Mouse (Mus musculus): ENCODE measurements around the gene Asic1.
A peak's percentile ranks its signal among the peaks of the same experiment; 100 is the strongest.

Gene Asic1

DNA sequence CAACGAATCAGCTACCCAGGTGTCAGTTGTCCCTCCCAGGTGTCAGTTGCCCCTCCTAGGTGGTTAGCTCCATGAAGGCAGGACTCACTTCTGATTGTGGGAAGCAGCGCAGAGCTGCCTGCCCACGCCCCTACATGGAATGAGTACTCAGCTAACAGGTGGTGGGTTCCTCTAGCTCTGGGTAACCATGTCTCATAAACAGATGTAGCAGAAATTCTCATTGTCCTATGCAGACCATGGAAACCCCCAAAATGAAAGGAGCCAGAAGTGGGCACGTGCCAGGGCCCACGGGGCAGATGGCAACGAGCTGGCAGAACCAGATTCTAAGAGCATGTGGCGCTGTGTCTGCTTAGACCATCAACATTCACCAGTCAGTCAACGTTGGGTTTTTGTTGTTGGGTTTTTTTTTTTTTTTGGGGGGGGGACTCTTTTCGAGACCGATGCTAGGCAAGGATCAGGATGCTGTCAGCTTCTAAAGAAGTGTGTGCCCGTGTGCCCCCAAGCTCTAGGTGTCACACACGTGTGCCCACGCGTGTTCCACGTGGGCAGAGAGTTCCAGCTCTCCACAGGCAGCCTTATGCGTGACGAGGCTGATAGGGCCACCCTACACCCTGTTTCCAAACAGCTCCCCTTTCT lies 6.1 kb upstream of the Asic1 start:
- DNase-seq (ENCODE audit: inconsistent age in 2 of 2, low spot score in 1 of 2) = no peak

DNA sequence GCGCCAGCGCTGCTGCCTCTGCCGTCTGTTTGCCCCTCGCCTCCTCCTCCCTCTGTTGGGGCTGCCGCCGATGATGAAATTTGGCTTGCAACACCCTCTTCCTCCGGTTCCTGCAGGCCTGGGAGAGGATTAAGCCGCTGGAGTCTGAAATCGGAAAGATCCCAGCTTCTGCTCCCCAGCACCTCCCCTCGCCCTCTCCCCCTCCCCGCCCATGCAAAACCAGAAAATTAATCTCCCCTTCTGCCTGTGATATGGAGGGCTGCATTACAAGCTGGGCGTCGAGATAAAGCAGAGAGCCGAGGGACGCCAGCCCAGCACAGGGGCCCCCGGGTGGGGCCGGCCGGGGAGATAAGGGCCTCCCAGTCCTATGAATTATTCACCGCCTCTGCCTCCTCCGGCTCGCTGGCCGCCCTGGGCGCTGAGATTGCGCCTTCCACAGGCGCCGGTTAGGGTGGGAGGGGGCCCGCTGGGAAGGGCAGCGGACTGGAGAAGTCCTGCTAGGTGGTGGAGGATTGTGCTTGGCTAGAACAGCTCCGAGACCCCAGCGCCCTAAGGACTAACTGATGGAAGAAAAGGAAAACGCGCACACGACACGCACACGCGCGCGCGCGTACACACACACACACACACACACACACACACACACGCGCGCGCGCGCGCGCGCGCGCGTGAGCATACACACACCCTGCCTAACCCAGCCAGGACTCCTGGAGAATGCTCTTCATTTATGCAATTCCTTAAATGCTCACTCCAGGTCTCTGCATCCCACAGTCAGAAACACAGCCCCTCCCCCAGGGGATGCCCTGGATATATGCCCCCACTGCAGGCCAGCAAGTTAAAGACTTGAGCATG lies 5.3 kb upstream of the Asic1 start:
- DNase-seq (ENCODE audit: inconsistent age in 2 of 2, low spot score in 1 of 2) = peak; percentile 39 to 83

DNA sequence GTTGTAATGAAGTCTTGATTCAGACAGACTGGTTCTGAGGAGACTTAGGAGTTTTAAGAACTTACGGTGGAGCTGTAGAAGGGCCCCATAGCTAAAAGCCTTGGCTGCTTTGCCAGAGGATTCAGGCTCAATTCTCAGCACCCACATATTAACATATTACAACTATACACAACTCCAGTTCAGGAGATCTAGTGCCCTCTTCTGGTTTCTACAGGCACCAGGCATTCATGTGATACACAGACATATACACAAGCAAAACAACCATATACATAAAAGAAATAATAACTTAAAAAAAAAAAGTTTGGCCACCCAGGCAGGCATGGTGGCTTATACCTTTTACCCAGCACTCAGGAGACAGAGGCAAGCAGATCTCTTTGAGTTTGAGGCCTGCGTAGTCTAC lies 2.6 kb upstream of the Asic1 start:
- no peak for DNase-seq (ENCODE audit: inconsistent age in 2 of 2, low spot score in 1 of 2)

DNA sequence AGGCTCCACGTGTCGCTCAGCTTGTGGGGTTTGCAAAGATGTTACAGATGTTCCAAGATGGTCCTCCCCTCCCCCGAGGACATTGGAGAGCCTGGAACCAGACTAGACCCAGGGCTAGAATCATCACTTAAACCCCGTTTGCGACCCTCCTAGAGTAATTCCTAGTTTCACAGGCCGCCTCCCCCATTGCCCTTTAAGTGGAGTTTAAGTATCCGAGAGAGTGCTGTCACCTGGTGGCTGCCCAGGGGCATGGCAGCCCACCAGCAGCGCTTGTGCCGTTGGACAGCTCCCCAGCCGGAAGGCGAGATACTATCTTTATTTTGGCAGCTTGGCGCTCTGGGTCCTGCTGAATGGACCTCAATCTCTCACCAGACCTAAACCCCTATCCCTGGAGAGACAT lies 1.3 kb upstream of the Asic1 start:
- DNase-seq (ENCODE audit: inconsistent age in 2 of 2, low spot score in 1 of 2) = peak; percentile 77 to 90

DNA sequence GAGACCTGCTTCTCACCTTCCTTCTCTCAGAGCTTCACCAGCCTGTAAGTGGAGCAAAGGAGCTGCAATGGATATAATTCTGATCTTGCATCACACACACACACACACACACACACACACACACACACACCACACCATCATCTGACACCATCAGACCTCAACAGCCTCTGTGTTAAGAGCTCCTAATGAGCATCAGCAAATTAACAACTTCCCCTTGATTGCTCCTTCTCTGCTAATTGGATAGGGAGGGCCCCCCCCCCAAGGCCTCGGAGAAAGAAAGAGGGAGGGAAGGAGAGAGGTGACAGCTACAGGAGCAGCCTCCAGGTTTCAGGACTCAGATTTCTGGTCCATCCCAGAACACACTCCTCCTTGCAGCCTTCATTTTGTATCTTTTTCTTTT lies 776 bp upstream of the Asic1 start:
- DNase-seq (ENCODE audit: inconsistent age in 2 of 2, low spot score in 1 of 2) = no peak

DNA sequence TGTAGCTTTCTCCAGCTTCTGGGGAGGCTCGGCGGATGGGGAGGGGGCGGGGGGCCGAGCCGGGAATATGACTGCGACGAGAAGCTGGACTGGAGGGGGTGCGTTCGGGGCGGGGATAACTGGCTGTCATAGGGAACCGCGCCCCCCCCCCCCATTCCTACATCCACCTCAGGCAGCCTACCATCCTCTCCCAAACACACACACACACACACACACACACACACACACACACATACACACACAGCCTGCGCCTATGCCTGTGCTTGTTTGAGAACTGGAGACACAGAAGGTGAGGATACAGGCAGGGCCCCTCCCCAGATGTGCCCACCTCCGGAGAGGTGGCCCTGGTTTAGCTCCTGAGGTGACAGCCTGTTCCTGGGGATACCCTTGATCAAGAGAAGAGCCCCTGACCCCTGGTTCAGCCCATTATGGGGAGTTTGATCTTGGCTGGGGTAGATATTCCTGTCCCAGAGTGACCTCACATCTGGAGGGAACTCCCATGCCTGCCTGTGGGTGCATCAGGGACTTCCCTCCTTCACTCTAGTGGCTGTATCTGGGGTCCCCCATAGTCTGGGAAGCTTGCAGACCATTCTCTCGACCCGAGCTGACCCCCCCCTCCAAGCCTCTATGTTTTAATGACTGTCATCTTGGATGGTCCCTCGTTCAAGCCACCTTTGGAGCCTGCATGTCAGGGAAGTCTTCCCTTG lies 949 bp downstream of the Asic1 start:
- no peak for DNase-seq (ENCODE audit: inconsistent age in 2 of 2, low spot score in 1 of 2)

DNA sequence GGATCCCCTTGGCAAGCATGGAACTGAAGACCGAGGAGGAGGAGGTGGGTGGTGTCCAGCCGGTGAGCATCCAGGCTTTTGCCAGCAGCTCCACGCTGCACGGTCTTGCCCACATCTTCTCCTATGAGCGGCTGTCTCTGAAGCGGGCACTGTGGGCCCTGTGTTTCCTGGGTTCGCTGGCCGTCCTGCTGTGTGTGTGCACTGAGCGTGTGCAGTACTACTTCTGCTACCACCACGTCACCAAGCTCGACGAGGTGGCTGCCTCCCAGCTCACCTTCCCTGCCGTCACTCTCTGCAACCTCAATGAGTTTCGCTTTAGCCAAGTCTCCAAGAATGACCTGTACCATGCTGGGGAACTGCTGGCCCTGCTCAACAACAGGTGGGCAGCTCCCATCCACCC lies 1.6 kb downstream of the Asic1 start:
- DNase-seq (ENCODE audit: inconsistent age in 2 of 2, low spot score in 1 of 2) = no peak

DNA sequence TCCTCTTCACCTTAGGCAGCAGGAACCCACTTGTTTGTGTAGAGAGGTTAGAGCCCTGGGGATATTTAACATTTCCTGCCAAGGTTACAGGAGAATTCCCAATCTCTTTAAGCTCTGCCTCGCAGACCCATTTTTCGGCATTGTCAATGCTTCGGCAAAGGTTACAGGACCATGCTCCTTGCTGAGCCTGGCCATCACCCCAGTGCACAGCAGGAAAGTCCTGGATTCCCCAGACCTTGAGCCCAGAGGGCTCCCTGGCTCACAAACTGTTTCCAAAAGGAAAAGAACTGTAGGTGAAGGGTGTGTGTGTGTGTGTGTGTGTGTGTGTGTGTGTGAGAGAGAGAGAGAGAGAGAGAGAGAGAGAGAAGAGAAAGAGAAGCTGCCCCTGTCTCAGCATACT lies 4.7 kb downstream of the Asic1 start:
- no peak for DNase-seq (ENCODE audit: inconsistent age in 2 of 2, low spot score in 1 of 2)

DNA sequence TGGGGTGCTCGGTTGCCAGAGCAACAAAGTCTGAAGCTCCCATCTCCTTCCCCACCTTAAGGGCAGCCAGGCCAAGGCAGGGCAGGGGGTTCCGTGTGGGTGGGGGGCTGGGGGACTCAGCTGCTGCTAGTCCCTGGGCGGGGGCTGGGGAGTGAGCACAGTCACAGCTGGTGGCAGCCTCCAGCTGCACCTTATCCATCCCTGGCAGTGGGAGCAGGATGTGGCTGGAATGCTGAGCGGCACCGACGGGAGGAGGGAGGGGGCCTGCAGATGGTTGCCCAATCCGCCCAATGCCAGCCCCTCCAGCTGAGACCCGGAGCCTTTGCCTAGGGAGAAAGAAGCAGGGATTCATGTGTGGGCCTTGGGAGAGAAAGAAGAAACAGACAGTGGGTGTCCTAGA lies 6.9 kb downstream of the Asic1 start:
- DNase-seq (ENCODE audit: inconsistent age in 2 of 2, low spot score in 1 of 2) = no peak

DNA sequence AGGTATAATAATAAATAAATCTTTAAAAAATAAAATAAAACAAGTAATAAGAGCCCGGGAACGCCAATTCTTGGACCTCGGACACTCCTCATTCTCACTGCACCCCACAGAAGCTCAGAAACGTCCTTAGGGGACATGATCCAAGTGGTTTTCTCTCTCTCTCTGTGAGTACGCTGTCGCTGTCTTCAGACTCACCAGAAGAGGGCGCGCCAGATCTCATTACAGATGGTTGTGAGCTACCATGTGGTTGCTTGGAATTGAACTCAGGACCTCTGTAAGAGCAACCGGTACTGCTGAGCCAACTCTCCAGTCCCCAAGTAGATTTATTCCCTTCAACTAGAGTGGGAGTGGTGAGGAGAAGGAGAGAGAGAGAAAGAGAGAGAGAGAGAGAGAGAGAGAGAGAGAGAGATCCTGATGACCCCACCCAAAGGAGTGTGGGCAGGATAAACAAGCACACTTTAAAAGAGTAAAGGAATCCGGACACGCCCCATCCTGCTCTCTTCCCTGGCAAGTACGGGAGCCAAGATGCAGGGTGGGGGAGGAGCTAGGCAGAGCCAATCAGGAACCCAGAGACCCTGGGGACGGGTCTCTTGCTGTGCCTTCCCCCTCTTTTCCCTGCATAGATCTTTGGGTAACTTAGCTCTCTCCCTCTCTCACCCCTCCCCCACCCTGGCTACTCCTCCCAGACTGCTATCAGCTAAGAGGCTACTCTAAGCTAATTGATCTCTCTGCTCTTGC lies 8.1 kb downstream of the Asic1 start:
- DNase-seq (ENCODE audit: inconsistent age in 2 of 2, low spot score in 1 of 2) = peak in 1 of 2 experiments; percentile 73

DNA sequence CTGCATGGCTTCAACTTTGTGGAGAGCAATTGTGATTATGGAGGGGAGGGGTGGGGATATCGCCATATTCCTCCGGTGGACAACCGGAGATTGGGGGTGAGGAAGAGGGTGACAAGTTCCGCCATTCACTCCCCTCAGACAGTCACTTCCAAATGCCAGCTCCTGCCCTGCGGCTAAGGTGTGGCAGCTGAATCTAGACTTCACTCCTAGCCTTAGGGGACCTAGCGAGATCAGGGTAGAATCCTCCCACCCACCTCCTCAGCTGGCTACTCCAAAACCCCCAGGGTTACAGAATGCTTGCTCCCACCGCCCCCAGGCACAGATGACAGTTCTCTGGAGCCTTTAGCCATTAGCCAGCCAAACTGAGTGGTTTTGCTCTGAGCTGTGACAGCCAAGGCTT lies 8.8 kb downstream of the Asic1 start:
- no peak for DNase-seq (ENCODE audit: inconsistent age in 2 of 2, low spot score in 1 of 2)

DNA sequence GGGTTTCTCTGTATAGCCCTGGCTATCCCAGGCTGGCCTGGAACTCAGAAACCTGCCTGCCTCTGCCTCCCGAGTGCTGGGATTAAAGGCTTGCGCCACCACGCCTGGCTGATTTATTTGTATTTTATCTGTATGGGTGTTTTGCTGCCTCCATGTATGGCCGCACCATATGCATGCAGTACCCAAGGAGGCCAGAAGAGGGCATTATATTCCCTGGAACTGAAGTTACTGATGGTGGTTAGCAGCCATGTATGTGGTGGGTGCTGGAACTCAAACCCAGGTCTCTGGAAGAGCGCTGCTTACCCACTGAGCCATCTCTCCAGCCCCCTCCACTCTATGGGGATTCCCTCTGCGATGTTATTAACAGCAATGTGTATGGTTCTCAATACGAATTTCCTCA lies 12.7 kb downstream of the Asic1 start:
- DNase-seq (ENCODE audit: inconsistent age in 2 of 2, low spot score in 1 of 2) = peak in 1 of 2 experiments; percentile 54

DNA sequence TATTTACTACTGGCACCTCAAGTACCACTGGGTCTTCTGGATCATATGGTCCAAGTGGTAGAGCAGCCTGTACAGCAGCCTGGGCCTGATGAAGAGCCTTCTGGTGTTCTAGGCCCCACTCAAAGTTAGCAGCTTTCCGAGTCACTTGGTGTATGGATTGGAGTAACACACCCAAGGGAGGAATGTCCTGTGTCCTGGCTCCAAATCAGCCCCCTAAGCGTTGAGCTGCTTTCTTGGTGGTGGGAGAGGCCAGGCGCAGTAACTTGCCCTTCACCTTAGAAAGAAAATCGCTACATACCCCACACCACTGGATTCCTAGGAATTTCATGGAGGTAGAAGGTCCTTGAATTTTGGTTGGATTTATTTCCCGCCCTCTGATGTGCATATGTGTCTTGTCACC lies 14.0 kb downstream of the Asic1 start:
- DNase-seq (ENCODE audit: inconsistent age in 2 of 2, low spot score in 1 of 2) = no peak

DNA sequence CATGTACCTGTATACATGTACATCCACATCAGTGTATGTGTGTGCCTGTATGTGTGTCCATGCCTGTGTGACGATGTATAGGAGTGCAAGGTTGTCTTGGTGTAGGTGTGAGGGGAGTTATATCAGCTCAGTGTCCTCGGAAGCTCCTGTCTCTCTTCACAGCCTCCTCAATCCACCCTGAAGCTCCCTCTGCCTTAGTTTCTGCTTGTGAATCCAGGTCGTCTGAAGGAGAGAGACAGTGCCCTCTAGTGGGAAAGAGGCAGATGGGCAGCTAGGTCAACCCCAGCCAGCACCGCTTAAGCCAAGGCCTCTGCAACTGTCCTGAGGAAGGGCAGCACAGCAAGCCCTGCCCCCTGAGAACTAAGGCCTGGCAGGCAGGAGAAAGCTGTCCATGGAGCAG lies 18.5 kb downstream of the Asic1 start:
- DNase-seq (ENCODE audit: inconsistent age in 2 of 2, low spot score in 1 of 2) = peak; percentile 59 to 88

DNA sequence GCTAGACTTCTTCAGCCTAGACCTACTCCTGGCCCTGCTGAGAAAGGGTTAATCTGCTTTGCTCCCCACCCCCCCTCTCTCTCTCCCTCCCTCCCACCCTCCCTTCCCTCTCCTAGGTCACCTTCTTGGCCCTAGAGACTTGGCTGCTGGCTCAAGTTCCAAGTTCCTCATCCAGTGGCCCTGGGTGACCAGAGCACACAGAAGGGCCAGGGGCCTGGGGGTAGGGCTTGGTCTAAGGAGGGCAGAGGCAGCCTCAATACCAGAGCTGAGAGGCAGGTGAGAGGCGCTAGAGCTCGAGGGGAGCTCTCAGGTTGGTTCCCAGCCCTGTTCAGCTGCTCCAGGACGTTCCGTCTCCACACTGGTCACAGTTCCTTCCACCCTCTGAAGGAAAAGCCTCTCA lies 20.8 kb downstream of the Asic1 start:
- no peak for DNase-seq (ENCODE audit: inconsistent age in 2 of 2, low spot score in 1 of 2)

DNA sequence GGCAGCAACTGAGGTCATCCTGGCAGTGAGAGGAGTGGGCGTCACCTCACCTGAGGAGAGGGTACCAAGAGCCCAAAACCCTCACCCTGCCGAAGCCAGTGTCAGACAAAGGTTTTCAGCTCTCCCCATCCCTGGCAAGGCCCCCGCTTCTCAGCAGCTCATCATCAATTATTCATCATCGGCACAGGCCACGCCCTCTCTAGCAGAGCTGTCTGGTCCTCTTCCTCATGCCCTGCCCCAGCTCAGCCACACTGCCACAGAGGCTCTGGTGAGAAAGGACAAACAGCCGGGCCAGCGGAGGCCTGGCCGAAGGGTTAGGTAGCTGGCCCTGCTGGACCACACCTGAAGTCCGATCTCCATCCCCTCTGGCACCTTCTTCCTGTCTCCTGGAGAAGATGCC lies 21.8 kb downstream of the Asic1 start:
- DNase-seq (ENCODE audit: inconsistent age in 2 of 2, low spot score in 1 of 2) = no peak

DNA sequence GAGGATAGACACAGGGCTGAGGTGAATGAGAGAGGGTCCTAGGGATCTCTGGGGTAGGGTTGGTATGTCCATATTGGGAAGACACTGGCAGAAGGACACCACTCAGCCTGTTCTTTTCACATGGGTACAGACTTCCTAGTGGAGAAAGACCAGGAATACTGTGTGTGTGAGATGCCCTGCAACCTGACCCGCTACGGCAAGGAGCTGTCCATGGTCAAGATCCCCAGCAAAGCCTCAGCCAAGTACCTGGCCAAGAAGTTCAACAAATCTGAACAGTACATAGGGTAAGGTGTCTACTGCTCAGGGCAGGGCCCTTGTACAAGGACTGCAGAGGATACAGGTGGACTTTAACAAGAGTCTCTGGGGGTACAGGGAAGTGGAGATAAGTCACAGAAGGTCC lies 27.1 kb downstream of the Asic1 start:
- no peak for DNase-seq (ENCODE audit: inconsistent age in 2 of 2, low spot score in 1 of 2)

DNA sequence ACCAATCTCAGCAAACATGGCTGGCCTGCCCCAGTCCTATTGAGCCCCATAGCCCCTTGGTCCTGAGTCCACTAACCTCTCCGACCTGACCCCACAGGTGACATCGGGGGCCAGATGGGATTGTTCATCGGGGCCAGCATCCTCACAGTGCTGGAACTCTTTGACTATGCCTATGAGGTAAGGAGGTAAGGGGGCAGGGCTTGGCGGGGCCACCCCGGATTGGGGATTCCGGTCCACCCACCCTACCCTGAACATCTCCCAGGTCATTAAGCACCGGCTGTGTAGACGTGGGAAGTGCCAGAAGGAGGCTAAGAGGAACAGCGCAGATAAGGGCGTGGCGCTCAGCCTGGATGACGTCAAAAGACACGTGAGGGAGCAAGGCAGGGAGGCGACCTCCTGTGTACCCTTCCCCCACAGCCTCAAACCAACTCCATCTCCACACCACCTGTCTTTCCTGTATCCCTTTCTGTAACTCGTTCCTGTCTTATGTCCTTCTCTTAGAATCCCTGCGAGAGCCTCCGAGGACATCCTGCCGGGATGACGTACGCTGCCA lies 28.4 kb downstream of the Asic1 start:
- DNase-seq (ENCODE audit: inconsistent age in 2 of 2, low spot score in 1 of 2) = peak; percentile 52 to 71

DNA sequence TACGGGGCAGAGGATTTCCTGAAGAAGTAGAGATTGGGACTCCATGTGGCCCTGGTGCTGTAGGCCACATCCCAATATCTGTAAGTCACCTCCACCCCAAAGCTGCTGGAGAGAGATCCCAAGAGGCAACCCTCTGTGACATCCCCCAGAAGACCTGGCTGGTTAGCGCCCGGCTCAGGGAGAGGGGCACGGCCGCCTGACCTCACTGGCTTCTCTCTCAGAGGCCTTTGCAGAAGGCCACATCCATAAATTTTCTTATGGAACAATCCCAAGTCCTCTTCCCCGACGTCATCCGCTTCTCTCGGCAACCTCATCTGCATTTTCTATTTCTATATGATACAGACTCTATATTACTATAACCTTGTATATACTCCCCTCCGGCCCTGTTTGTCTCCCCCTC lies 29.5 kb downstream of the Asic1 start:
- DNase-seq (ENCODE audit: inconsistent age in 2 of 2, low spot score in 1 of 2) = peak in 1 of 2 experiments; percentile 71

DNA sequence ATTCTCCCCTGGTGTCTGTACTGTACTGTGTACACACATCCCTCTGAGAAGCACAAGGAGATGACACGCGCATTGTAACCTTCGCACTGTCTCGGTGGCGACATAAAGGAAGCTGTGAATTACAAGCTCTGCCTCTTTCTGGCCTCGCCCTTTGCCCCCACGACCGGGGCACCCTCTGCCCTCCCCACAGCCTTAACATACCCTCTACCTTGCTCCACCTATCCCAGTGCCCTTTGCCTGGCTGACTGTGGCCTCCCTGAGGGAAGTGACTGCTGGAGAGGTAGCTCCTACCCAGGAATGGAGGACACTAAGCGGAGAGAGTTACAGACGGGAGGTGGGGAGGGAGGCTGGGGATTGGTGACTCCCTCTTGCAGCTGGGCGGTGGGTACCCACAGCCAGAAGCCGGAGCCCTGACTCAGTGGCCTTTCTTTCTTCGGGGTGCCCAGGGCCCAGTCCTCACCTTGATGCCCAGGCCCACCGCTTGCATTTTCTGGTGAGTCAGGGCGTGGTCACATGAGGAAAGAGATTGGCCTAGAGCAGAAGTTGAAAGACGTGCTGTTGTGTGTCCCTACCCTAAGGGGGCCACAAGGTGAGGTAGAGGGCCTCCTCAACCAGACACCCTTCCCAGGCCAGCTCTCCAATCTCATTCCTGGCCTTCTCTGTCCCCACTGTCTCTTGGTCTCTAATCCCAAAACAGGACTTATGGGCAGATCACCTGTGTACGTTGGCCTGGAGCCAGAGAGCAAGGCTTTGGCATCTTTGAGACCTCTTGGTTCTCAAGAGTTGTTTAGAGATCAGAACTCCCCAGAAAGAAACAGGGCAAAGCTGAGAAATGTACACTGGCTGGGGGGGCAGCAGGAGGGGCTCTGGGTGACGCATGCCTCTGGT lies 30.3 kb downstream of the Asic1 start:
- DNase-seq (ENCODE audit: inconsistent age in 2 of 2, low spot score in 1 of 2) = peak; percentile 45 to 74
